Mouse (Mus musculus) 3T3-L1 (cell line): ENCODE measurements around the gene Rps6ka5.

ENCODE experiments used
- DNase-seq: peaks from one replicate; pipeline ENCODE4 v3.0.0-alpha.2; 2015; ENCODE audit warnings: low read depth, low spot score

Rps6ka5 gene

GRCm38 (mm10) chr12:100501261-100501660 lies 225.5 kb downstream of the Rps6ka5 start:
- no peak for DNase-seq

- DNase-seq, result no peak
These were observed 227.3 kb downstream of the Rps6ka5 start for GRCm38 (mm10) chr12:100499469-100499868.
